Comparison of ENCODE assay signal across 26 mouse cellular contexts in the genomic region with DNA sequence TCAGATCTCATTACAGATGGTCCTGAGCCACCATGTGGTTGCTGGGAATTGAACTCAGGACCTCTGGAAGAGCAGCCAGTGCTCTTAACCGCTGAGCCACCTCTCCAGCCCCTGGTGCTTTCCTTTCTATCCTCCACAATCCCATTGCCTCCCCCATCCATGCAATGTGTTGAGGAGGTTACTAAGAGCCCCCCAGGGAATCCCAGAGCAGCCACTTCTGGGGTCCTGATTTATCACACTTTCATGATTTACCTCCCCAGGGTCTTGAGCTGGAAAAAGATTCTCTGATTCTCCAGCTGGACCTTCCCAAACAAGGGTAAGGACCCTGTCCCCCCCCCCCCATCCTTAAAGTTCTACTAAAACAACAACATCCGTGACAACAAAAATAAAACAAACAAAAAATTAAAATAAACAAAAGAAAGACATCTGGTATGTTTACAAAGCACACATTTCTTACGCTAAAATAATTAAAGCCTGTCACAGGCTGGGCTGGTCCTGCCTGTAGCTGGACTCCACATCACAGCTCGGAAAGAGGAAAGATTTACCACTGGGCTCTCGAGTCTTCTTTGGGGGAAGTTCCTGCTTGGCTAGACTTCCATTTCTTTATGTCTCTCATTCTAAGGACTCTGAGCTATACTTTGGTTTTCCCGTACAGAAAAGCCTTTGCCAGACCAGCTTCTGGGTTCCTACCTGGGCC. TPM values are rescaled to one million over a fixed set of nuclear protein-coding genes. Genes with fewer than 3 reads are reported as not detected.
A peak's percentile ranks its signal among the peaks of the same experiment; 100 is the strongest.
DNase-seq lines count a peak whose midpoint lies in the region; ATAC-seq lines count a peak whose summit lies in the region.
"Had no signal": no experiment of that assay in that cellular context is flagged by ENCODE, and none has a peak within 500 bp of the region (broad histone marks: within the 10 kb centered on the region; RNA-seq: fewer than 3 reads in every experiment).

No protein-coding gene starts in this region.

- peak; percentile 45 for ATAC-seq in kidney, embryonic 15.5 days (replicated peaks; ENCODE audit: low FRiP score)
- ATAC-seq in embryonic facial prominence, embryonic 14.5 days (ENCODE audit: low read depth): no peak
- ATAC-seq in intestine, embryonic 16.5 days: no peak
- ATAC-seq: activated CD4-positive, CD25-positive, alpha-beta regulatory T cell, adult 4 months; forebrain, embryonic 16.5 days; hindbrain, embryonic 16.5 days; Patski had no signal

- H3K4me1 ChIP-seq in kidney, embryonic 15.5 days: peaks cover 80% of the 10 kb centered on the region
- peaks cover 29% of the 10 kb centered on the region for H3K4me1 ChIP-seq in embryonic facial prominence, embryonic 14.5 days (ENCODE audit: control insufficient read depth, insufficient read depth, low read length)
- peaks cover 39% of the 10 kb centered on the region for H3K4me1 ChIP-seq in intestine, embryonic 16.5 days (ENCODE audit: control insufficient read depth, insufficient read depth, low read length)
- peaks cover 42% of the 10 kb centered on the region for H3K4me1 ChIP-seq in heart, embryonic 10.5 days

- H3K36me3 ChIP-seq in kidney, embryonic 15.5 days: no peaks in the 10 kb centered on the region
- H3K36me3 ChIP-seq in embryonic facial prominence, embryonic 14.5 days (ENCODE audit: control insufficient read depth, insufficient read depth, low read length): no peaks in the 10 kb centered on the region
- no peaks in the 10 kb centered on the region for H3K36me3 ChIP-seq in intestine, embryonic 16.5 days (ENCODE audit: control insufficient read depth, insufficient read depth, low read length)
- H3K36me3 ChIP-seq in heart, embryonic 10.5 days: no peaks in the 10 kb centered on the region
- H3K36me3 ChIP-seq: heart, embryonic 13.5 days; hindbrain, embryonic 12.5 days had no signal

- no peaks in the 10 kb centered on the region for H3K9me3 ChIP-seq in kidney, embryonic 15.5 days (replicated peaks)
- no peaks in the 10 kb centered on the region for H3K9me3 ChIP-seq in embryonic facial prominence, embryonic 14.5 days (ENCODE audit: control insufficient read depth, low read length)
- no peaks in the 10 kb centered on the region for H3K9me3 ChIP-seq in intestine, embryonic 16.5 days (ENCODE audit: control insufficient read depth, low read length)
- H3K9me3 ChIP-seq in heart, embryonic 10.5 days: no peaks in the 10 kb centered on the region
- H3K9me3 ChIP-seq: heart, embryonic 13.5 days; hindbrain, embryonic 12.5 days had no signal

- 41% methylated on average over 6 of the region's 6 CpGs for WGBS in kidney, embryonic 15.5 days
- 49% methylated on average over 6 of the region's 6 CpGs for WGBS in embryonic facial prominence, embryonic 14.5 days
- 53% methylated on average over 6 of the region's 6 CpGs for WGBS in intestine, embryonic 16.5 days
- 68% methylated on average over 6 of the region's 6 CpGs for WGBS in heart, embryonic 10.5 days

- no peak overlapping the region for H3K4me3 ChIP-seq in kidney, embryonic 15.5 days (replicated peaks)
- H3K4me3 ChIP-seq in embryonic facial prominence, embryonic 14.5 days (ENCODE audit: low read depth, low read length): no peak overlapping the region
- H3K4me3 ChIP-seq in intestine, embryonic 16.5 days (ENCODE audit: low read length): no peak overlapping the region
- no peak overlapping the region for H3K4me3 ChIP-seq in heart, embryonic 10.5 days
- H3K4me3 ChIP-seq: heart, embryonic 13.5 days; hindbrain, embryonic 12.5 days had no signal

- H3K27ac ChIP-seq in kidney, embryonic 15.5 days: peak overlapping the region; percentile 81
- H3K27ac ChIP-seq in embryonic facial prominence, embryonic 14.5 days (replicated peaks; ENCODE audit: low read depth, low read length): peak overlapping the region; percentile 40
- peak overlapping the region; percentile 64 for H3K27ac ChIP-seq in intestine, embryonic 16.5 days (ENCODE audit: low read length)
- H3K27ac ChIP-seq in heart, embryonic 10.5 days: no peak overlapping the region
- H3K27ac ChIP-seq: heart, embryonic 13.5 days; hindbrain, embryonic 12.5 days had no signal

- peak overlapping the region; percentile 22 for H3K4me2 ChIP-seq in kidney, embryonic 15.5 days
- no peak overlapping the region for H3K4me2 ChIP-seq in embryonic facial prominence, embryonic 14.5 days (ENCODE audit: low read depth, low read length)
- no peak overlapping the region for H3K4me2 ChIP-seq in intestine, embryonic 16.5 days (ENCODE audit: low read depth, low read length)
- H3K4me2 ChIP-seq: heart, embryonic 13.5 days; hindbrain, embryonic 12.5 days had no signal

- H3K27me3 ChIP-seq in kidney, embryonic 15.5 days: peaks cover 36% of the 10 kb centered on the region
- H3K27me3 ChIP-seq in embryonic facial prominence, embryonic 14.5 days (replicated peaks; ENCODE audit: control insufficient read depth, insufficient read depth, low read length): peaks cover 13% of the 10 kb centered on the region
- H3K27me3 ChIP-seq in intestine, embryonic 16.5 days (replicated peaks; ENCODE audit: control insufficient read depth, insufficient read depth, low read length): no peaks in the 10 kb centered on the region; the same call in 1 of the 2 replicates
- H3K27me3 ChIP-seq in heart, embryonic 10.5 days (ENCODE audit: insufficient read depth, poor library complexity, severe bottlenecking): peaks cover 34% of the 10 kb centered on the region
- H3K27me3 ChIP-seq: Patski had no signal

- no peak for DNase-seq in kidney, postnatal 36 days
- peak; percentile 29 for DNase-seq in kidney, postnatal 14 days
- DNase-seq in kidney, postnatal 25 days: no peak
- no peak for DNase-seq in embryonic facial prominence, embryonic 14.5 days (ENCODE audit: low spot score)
- DNase-seq in heart, embryonic 10.5 days (ENCODE audit: low spot score): no peak
- no peak for DNase-seq in left cerebral cortex, adult 18-20 months (ENCODE audit: low spot score in 2 of 2)
- DNase-seq: adrenal gland, postnatal 14 days; cerebellum, adult 11-12 months; cerebellum, adult 9-10 months; cerebellum, postnatal 25 days; gastrocnemius, postnatal 14 days; heart, postnatal 36 days had no signal

- no peak overlapping the region for H3K9ac ChIP-seq in kidney, embryonic 15.5 days
- H3K9ac ChIP-seq in embryonic facial prominence, embryonic 14.5 days (ENCODE audit: low read depth, low read length): no peak overlapping the region
- no peak overlapping the region for H3K9ac ChIP-seq in intestine, embryonic 16.5 days (ENCODE audit: low read depth, low read length)
- H3K9ac ChIP-seq: heart, embryonic 13.5 days; hindbrain, embryonic 12.5 days had no signal

RNA-seq across cellular contexts. Expression of a gene that starts 46.4 kb away (rescaled TPM):
- polyA plus RNA-seq in kidney, embryonic 15.5 days (2015; fragmentation: Nextera tagmentation; extraction: Ambion mirVana): 21.1 and 22.4 TPM in 2 replicates
- not detected in 2 replicates for polyA plus RNA-seq in embryonic facial prominence, embryonic 14.5 days (2014; fragmentation: Nextera tagmentation; extraction: Ambion mirVana)
- polyA plus RNA-seq in intestine, embryonic 16.5 days (2015; fragmentation: Nextera tagmentation; extraction: Ambion mirVana): 0.07 and 0.10 TPM in 2 replicates
- 0.05 TPM in 1 of 2 replicates, not detected in the other for polyA plus RNA-seq in heart, embryonic 10.5 days (2016; fragmentation: Nextera tagmentation; extraction: Ambion mirVana)
- under 1 TPM in 1 of 2 experiments, not detected in 1; 0.14 TPM for total RNA-seq in left cerebral cortex, adult 18-20 months (2021)
- total RNA-seq: adrenal gland, postnatal 14 days; CH12.LX; gastrocnemius, adult 18-20 months; gastrocnemius, postnatal 14 days; heart, adult 8-10 months; heart, postnatal 36 days had no signal
- polyA plus RNA-seq: activated CD4-positive, CD25-positive, alpha-beta regulatory T cell, adult 4 months; forebrain, embryonic 11.5 days; forebrain, embryonic 16.5 days; gonadal fat pad, adult 2 months; heart, embryonic 13.5 days; heart, postnatal 0 days; hindbrain, embryonic 12.5 days; Patski had no signal

Comparison
In these comparisons a context has a peak if more than half of its experiments do, and no peak if none do; other contexts are left out.
1. RNA of a gene that starts 46.4 kb away (polyA plus RNA-seq): 21.1 to 22.4 TPM in kidney, embryonic 15.5 days; 0.07 to 0.10 TPM in intestine, embryonic 16.5 days, 0.05 TPM in heart, embryonic 10.5 days and not detected in embryonic facial prominence, embryonic 14.5 days; every median in the first group is over 10 times any median in the second.